Mouse (Mus musculus) gastrocnemius, adult 2 months (tissue): ENCODE data around the gene Gm11541. TPM values are rescaled to one million over a fixed set of nuclear protein-coding genes. Genes with fewer than 3 reads are reported as not detected.

Experiments used
- DNase-seq: peaks from one replicate; pipeline ENCODE4 v3.0.0; 2022
- H3K27ac ChIP-seq: fragments of 200-600 bp; 2 replicates; pipeline ENCODE4 v1.8.1; 2022; ENCODE audit warnings: mild to moderate bottlenecking
- H3K4me3 ChIP-seq: fragments of 200-600 bp; 2 replicates; pipeline ENCODE4 v1.8.1; 2022; ENCODE audit warnings: mild to moderate bottlenecking, moderate library complexity
- CTCF ChIP-seq: fragments of 200-600 bp; IDR thresholded peaks from 2 replicates; pipeline ENCODE4 v1.8.1; 2022; ENCODE audit warnings: antibody characterized with exemption, mild to moderate bottlenecking, moderate library complexity
- intact Hi-C: fragments of 180-260 bp; cut with DNase I; formaldehyde crosslinking; loops from one replicate; pipeline ENCODE4 v1.15.1; 2025
- long read RNA-seq, 2 experiments: library from polyadenylated mRNA; stranded (forward); transcript quantifications; one replicate each; pipeline ENCODE4 v2.0.0; 2021
- total RNA-seq, 2 experiments: library from RNA; stranded (reverse); gene quantifications; 2 replicates each; pipeline ENCODE4 v1.2.3; 2021

The Gm11541 gene
- not detected for total RNA-seq
- long read RNA-seq, experiment 1: 0 reads
- long read RNA-seq, experiment 2: 0 reads

GRCm38 (mm10) chr11:94704472-94704871 lies at the start of gene Gm11541:
Gm11541 (minus strand) TSS chr11:94704499.
- DNase-seq: no peak
- no peak for TF ChIP-seq CTCF
- no peak within 1 kb of the TSS for H3K4me3 ChIP-seq
- intact Hi-C loops: no loop called here
- no peak within 1 kb of the TSS for H3K27ac ChIP-seq

DNA sequence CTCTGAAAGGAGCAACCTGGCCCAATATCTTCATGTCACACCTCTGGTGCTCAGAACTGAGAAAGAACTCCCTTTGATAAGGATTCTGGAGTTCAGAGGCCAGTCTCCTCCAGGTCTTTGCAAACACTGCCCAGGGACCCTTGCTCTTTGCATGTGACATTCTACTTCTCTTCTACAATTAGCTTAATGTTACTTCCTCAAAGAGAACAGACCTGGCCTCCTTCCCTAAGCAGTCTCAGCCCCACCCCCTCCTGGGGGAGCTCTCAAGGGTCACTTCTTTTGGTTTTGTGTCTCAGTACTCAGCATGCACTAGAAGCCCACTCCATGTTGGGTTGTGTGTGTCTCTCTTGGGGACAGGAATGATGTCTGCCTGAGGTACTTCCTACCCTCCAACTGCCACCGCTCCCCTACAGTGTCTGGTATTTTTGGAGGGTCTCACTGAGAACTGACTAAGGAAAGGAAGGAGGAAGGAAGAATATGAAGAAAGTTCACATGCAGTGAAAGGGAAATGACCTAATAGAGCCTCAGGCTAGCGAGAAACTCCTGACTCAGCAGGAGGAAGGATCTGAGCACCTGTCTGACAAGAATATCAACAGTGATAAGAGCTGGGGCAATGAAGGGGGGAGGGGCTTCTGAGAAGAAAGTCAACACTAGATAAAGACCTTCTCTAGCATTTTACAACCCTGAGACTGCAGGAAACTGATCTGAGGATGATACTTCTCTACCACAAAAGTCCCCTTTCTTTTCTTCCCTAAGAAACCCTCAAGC lies 48.8 kb upstream of the Gm11541 start:
- intact Hi-C loops: no loop called here
- TF ChIP-seq CTCF: no peak
- no peak for DNase-seq
- Histone ChIP-seq H3K27ac (no peak overlapping the region), H3K4me3 (no peak overlapping the region)

- H3K27ac ChIP-seq: no peak within 1 kb of the TSS
- TF ChIP-seq CTCF: no peak
- intact Hi-C loops: no loop called here
- DNase-seq: no peak
- no peak within 1 kb of the TSS for H3K4me3 ChIP-seq
Measured at GRCm38 (mm10) chr11:94741732-94742272, 37.5 kb upstream of the Gm11541 start, which contains the start of gene Cdc34b. Cdc34b (plus strand) TSS chr11:94741782.

DNA sequence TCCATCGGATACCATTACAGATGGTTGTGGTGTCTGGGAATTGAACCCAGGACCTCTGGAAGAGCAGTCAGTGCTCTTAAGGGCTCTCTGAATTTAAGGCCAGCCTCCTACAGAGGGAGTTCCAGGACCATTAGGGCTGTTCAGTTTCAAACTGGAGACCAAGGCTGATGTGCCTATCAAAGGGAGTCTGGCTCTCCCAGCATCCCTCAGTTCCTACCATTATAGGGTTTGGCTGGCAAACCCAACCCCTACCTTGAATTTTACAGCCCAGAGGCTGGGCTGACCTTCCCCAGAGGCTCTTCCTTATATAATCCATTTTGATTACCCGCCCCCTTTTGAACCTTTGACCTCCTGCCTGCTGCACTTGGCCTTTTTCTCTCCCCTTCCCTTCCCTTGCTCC lies 31.4 kb upstream of the Gm11541 start:
- DNase-seq: no peak
- no peak for TF ChIP-seq CTCF
- H3K27ac ChIP-seq: no peak overlapping the region
- no peak overlapping the region for H3K4me3 ChIP-seq
- intact Hi-C loops: loop anchor here (10.0 kb wide), 1 partner anchor 49 kb away; the partner anchor contains the start of gene Tmem92

DNA sequence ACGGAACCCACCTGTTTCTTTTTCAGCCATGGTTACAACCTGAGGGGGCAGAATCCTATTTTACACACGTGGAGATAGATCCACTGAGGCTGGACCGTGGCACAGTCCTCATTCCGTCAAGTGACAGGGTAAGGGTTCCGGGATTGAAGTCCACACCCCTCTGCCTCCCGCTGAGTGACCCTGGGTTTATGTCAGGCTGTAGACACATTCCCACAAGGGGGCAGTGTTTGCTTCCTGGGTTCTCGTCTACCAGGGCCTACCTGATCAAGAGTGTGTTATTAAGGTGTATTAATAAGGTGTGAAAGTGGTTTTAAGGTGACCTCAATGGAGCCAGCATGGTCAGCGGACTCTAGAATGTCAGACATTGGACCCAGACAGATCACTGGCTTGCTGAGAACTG lies 28.5 kb upstream of the Gm11541 start:
- peak; percentile 41 for TF ChIP-seq CTCF
- Histone ChIP-seq H3K27ac (no peak overlapping the region), H3K4me3 (no peak overlapping the region)
- DNase-seq: no peak
- intact Hi-C loops: loop anchor here (10.0 kb wide), 1 partner anchor 52 kb away; the partner anchor contains the start of gene Tmem92

DNA sequence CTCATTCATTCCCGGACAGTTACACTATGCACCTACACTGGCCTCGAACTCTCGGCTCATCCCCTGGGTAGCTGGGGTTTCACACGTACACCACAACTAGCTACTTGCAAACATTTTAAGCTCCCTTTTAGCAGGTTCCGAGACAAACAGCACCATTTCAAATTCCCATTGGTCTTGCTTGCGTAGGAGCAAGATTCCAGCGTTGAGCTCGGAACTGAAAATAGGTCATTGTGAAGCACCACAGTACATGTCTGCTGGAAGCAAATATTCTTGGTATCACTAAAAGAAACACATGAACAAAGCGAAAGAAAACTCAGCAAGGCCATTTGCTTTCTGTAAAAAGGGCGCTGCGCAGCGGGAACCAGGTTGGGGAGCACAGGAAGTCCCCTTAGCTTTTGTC lies 26.9 kb upstream of the Gm11541 start:
- H3K4me3 ChIP-seq: no peak overlapping the region
- intact Hi-C loops: loop anchor here (10.0 kb wide), 1 partner anchor 54 kb away; the partner anchor contains the start of gene Tmem92
- no peak overlapping the region for H3K27ac ChIP-seq
- DNase-seq: no peak
- no peak for TF ChIP-seq CTCF

- intact Hi-C loops: loop anchor here (10.0 kb wide), 1 partner anchor 55 kb away; the partner anchor contains the start of gene Tmem92
- Histone ChIP-seq H3K4me3 (no peak overlapping the region), H3K27ac (no peak overlapping the region)
- TF ChIP-seq CTCF: peak; percentile 90
- DNase-seq: peak; percentile 48
Measured at GRCm38 (mm10) chr11:94730261-94730660, 26.0 kb upstream of the Gm11541 start.

GRCm38 (mm10) chr11:94729565-94729964 lies 25.3 kb upstream of the Gm11541 start:
- Histone ChIP-seq H3K4me3 (no peak overlapping the region), H3K27ac (no peak overlapping the region)
- DNase-seq: no peak
- intact Hi-C loops: no loop called here
- no peak for TF ChIP-seq CTCF

- no peak overlapping the region for H3K4me3 ChIP-seq
- no peak for DNase-seq
- intact Hi-C loops: no loop called here
- no peak overlapping the region for H3K27ac ChIP-seq
- TF ChIP-seq CTCF: no peak
Measured at GRCm38 (mm10) chr11:94728545-94728944, 24.2 kb upstream of the Gm11541 start.

- intact Hi-C loops: no loop called here
- no peak for DNase-seq
- TF ChIP-seq CTCF: no peak
- Histone ChIP-seq H3K4me3 (no peak overlapping the region), H3K27ac (no peak overlapping the region)
Measured at GRCm38 (mm10) chr11:94727306-94727705, 23.0 kb upstream of the Gm11541 start.

GRCm38 (mm10) chr11:94719216-94719615 lies 14.9 kb upstream of the Gm11541 start:
- DNase-seq: no peak
- intact Hi-C loops: loop anchor here (10.0 kb wide), 1 partner anchor 84 kb away; no protein-coding TSS in a partner anchor
- TF ChIP-seq CTCF: no peak
- H3K4me3 ChIP-seq: no peak overlapping the region
- H3K27ac ChIP-seq: no peak overlapping the region

GRCm38 (mm10) chr11:94718113-94718909 lies 14.0 kb upstream of the Gm11541 start:
- H3K4me3 ChIP-seq: no peak overlapping the region
- no peak for TF ChIP-seq CTCF
- no peak overlapping the region for H3K27ac ChIP-seq
- no peak for DNase-seq
- intact Hi-C loops: loop anchor here (10.0 kb wide), 1 partner anchor 84 kb away; no protein-coding TSS in a partner anchor
